Mouse (Mus musculus): ENCODE results near the gene Zfp62.

DNA sequence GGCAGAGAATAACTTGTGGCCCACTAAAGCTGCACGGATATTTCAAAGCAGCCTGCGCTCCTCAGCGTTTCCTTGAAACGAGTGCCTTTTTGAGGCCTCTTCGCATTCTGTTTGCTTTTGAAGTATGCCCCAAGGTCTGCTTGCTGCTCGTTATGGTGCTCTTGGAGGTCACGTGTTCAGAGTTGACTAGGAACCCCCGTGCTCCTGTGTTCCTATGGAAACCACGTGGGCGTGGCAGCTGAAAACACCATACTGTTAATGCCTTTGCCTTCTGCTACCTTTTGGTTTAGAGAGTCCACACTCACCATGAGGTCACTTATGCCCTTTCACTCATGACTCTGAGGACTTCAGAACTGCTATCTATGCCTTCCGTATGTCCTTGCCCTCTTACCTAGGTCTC is 61.5 kb downstream of the Zfp62 start:
- no peak for TF ChIP-seq POLR2A (IDR thresholded peaks at IDR 0.05; ENCODE audit: insufficient read length, low read depth)
- no peak for TF ChIP-seq CEBPB (IDR thresholded peaks at IDR 0.05; ENCODE audit: insufficient read depth, poor library complexity, severe bottlenecking)
- TF ChIP-seq MYOD1 (IDR thresholded peaks at IDR 0.05; ENCODE audit: control insufficient read depth in 1 of 3, insufficient read length in 2 of 3, low read depth in 2 of 3): no peak
- TF ChIP-seq POLR2AphosphoS2 (IDR thresholded peaks at IDR 0.05; ENCODE audit: insufficient read length, low read depth): no peak
- no peak for TF ChIP-seq MYOG (IDR thresholded peaks at IDR 0.05; ENCODE audit: control insufficient read depth in 1 of 3, insufficient read depth in 1 of 3, insufficient read length in 2 of 3, low read depth in 2 of 3)
- TF ChIP-seq TCF12 (IDR thresholded peaks at IDR 0.05; ENCODE audit: insufficient read depth, poor library complexity, severe bottlenecking): no peak
- no peak for TF ChIP-seq TCF3 (IDR thresholded peaks at IDR 0.05; ENCODE audit: insufficient read length, low read depth)
- no peak for TF ChIP-seq MAX (IDR thresholded peaks at IDR 0.05; ENCODE audit: low read depth)
- TF ChIP-seq USF1 (IDR thresholded peaks at IDR 0.05; ENCODE audit: low read depth): no peak
- TF ChIP-seq REST (IDR thresholded peaks at IDR 0.05; ENCODE audit: insufficient read depth, insufficient read length): no peak
- no peak for TF ChIP-seq SRF (IDR thresholded peaks at IDR 0.05; ENCODE audit: control insufficient read depth, insufficient read length, low read depth)
- no peak for TF ChIP-seq E2F4 (IDR thresholded peaks at IDR 0.05; ENCODE audit: insufficient read depth)

Measured in myocyte (in vitro differentiated cells).